Mouse (Mus musculus) heart, postnatal 10 days (tissue): ENCODE data around the gene Gxylt2. TPM values are rescaled to one million over a fixed set of nuclear protein-coding genes. Genes with fewer than 3 reads are reported as not detected.
A peak's percentile ranks its signal among the peaks of the same experiment; 100 is the strongest.

Experiments used
- DNase-seq, 2 experiments: peaks; one replicate each; pipeline ENCODE4 v3.0.0; 2021
- intact Hi-C: fragments of 180-260 bp; cut with DNase I; formaldehyde crosslinking; loops from one replicate; pipeline ENCODE4 v1.15.1; 2025
- total RNA-seq, 2 experiments: library from RNA; stranded (reverse); gene quantifications; 2 replicates each; pipeline ENCODE4 v1.2.3; 2021

The Gxylt2 gene
- total RNA-seq, 2 experiments from 2014 or later, result 9.8 to 10.8 TPM

GRCm38 (mm10) chr6:100710866-100711265 is 6.3 kb downstream of the Gxylt2 start:
- intact Hi-C loops, result no loop called here

GRCm38 (mm10) chr6:100715296-100715828 is 10.8 kb downstream of the Gxylt2 start:
- intact Hi-C loops, result no loop called here
- no peak for DNase-seq

More at GRCm38 (mm10) chr6:100710866-100711265, 6.3 kb downstream of the Gxylt2 start:
- no peak for DNase-seq

GRCm38 (mm10) chr6:100716152-100716551 is 11.6 kb downstream of the Gxylt2 start:
- intact Hi-C loops, result no loop called here
- no peak for DNase-seq

- intact Hi-C loops, result no loop called here
- no peak for DNase-seq
Measured at GRCm38 (mm10) chr6:100716817-100717216, 12.3 kb downstream of the Gxylt2 start.

GRCm38 (mm10) chr6:100720098-100720501 is 15.6 kb downstream of the Gxylt2 start:
- DNase-seq, result no peak
- intact Hi-C loops, result no loop called here

GRCm38 (mm10) chr6:100720882-100721721 is 16.6 kb downstream of the Gxylt2 start:
- no peak for DNase-seq
- intact Hi-C loops, result no loop called here

GRCm38 (mm10) chr6:100731996-100732375 is 27.5 kb downstream of the Gxylt2 start:
- intact Hi-C loops, result no loop called here

GRCm38 (mm10) chr6:100732376-100733021 is 28.0 kb downstream of the Gxylt2 start:
- DNase-seq, result peak; percentile 59 to 71
- intact Hi-C loops, result no loop called here

More at GRCm38 (mm10) chr6:100731996-100732375, 27.5 kb downstream of the Gxylt2 start:
- peak; percentile 84 for DNase-seq

GRCm38 (mm10) chr6:100733218-100733617 is 28.7 kb downstream of the Gxylt2 start:
- intact Hi-C loops, result no loop called here
- DNase-seq, result no peak

- intact Hi-C loops, result no loop called here
Measured at GRCm38 (mm10) chr6:100734321-100734720, 29.8 kb downstream of the Gxylt2 start.

GRCm38 (mm10) chr6:100758431-100759208 is 54.1 kb downstream of the Gxylt2 start:
- no peak for DNase-seq
- intact Hi-C loops, result no loop called here

More at GRCm38 (mm10) chr6:100734321-100734720, 29.8 kb downstream of the Gxylt2 start:
- DNase-seq, result peak; percentile 25 to 32

GRCm38 (mm10) chr6:100767756-100768155 is 63.2 kb downstream of the Gxylt2 start:
- intact Hi-C loops, result loop anchor here (10.0 kb wide), 1 partner anchor 107 kb away; no protein-coding TSS in a partner anchor
- no peak for DNase-seq

- intact Hi-C loops, result no loop called here
- peak; percentile 51 to 57 for DNase-seq
Measured at GRCm38 (mm10) chr6:100775923-100776505, 71.5 kb downstream of the Gxylt2 start.

GRCm38 (mm10) chr6:100778595-100778994 is 74.1 kb downstream of the Gxylt2 start:
- no peak for DNase-seq
- intact Hi-C loops, result no loop called here

GRCm38 (mm10) chr6:100780421-100780820 is 75.9 kb downstream of the Gxylt2 start:
- intact Hi-C loops, result no loop called here
- DNase-seq, result peak; percentile 31 to 32

- no peak for DNase-seq
- intact Hi-C loops, result no loop called here
Measured at GRCm38 (mm10) chr6:100781644-100782043, 77.1 kb downstream of the Gxylt2 start.

- no peak for DNase-seq
- intact Hi-C loops, result no loop called here
Measured at GRCm38 (mm10) chr6:100787726-100788125, 83.2 kb downstream of the Gxylt2 start.

- DNase-seq, result no peak
- intact Hi-C loops, result no loop called here
Measured at GRCm38 (mm10) chr6:100789161-100789560, 84.6 kb downstream of the Gxylt2 start.

- intact Hi-C loops, result no loop called here
Measured at GRCm38 (mm10) chr6:100792055-100792659, 87.6 kb downstream of the Gxylt2 start.

More at GRCm38 (mm10) chr6:100792055-100792659, 87.6 kb downstream of the Gxylt2 start:
- no peak for DNase-seq
